Mouse (Mus musculus): ENCODE data around the gene 4933421I07Rik. TPM values are rescaled to one million over a fixed set of nuclear protein-coding genes. Genes with fewer than 3 reads are reported as not detected.

The 4933421I07Rik gene
- polyA plus RNA-seq, 1 experiment from 2014 or later = not detected

Other genes with a start within 250 kb of the 4933421I07Rik start
- not detected in 2 replicates for gene Vmn2r61, start 188.1 kb downstream of the 4933421I07Rik start, polyA plus RNA-seq (2014; fragmentation: Nextera tagmentation; extraction: Ambion mirVana)
- gene Zfp141, start 57.6 kb upstream of the 4933421I07Rik start, polyA plus RNA-seq (2014; fragmentation: Nextera tagmentation; extraction: Ambion mirVana) = 6.8 and 7.8 TPM in 2 replicates
- gene Gm21028, start 130.5 kb upstream of the 4933421I07Rik start, polyA plus RNA-seq (2014; fragmentation: Nextera tagmentation; extraction: Ambion mirVana) = not detected in 2 replicates
- 0.97 and 1.5 TPM in 2 replicates for gene Zfp977, start 144.4 kb upstream of the 4933421I07Rik start, polyA plus RNA-seq (2014; fragmentation: Nextera tagmentation; extraction: Ambion mirVana)
- gene Zfp976, start 194.5 kb upstream of the 4933421I07Rik start, polyA plus RNA-seq (2014; fragmentation: Nextera tagmentation; extraction: Ambion mirVana) = 1.3 and 1.4 TPM in 2 replicates
- 6.7 and 10.2 TPM in 2 replicates for gene Zfp975, start 244.6 kb upstream of the 4933421I07Rik start, polyA plus RNA-seq (2014; fragmentation: Nextera tagmentation; extraction: Ambion mirVana)